Mouse (Mus musculus): Measurements from ENCODE around the gene Pcgf2. TPM values are rescaled to one million over a fixed set of nuclear protein-coding genes. Genes with fewer than 3 reads are reported as not detected.
"Not testable (repeated sequence)": the region's sequence is repeated elsewhere in the genome, so short reads cannot be mapped to it uniquely, and the experiment has no call there.

The Pcgf2 gene
- 2.8 and 3.1 TPM in 2 replicates for total RNA-seq (2015)
- 1.0 and 2.4 TPM in 2 replicates for total RNA-seq (2017)

GRCm38 (mm10) chr11:97700003-97700745, at the start of gene Pcgf2:
TSS of gene Pcgf2 (minus strand) at chr11:97700497.
- ATAC-seq (ENCODE audit: poor library complexity, severe bottlenecking): no peak; the same call in 1 of the 2 replicates

GRCm38 (mm10) chr11:97748496-97748895, 48.2 kb upstream of the Pcgf2 start:
- ATAC-seq (ENCODE audit: poor library complexity, severe bottlenecking): no peak

GRCm38 (mm10) chr11:97747773-97748172, 47.5 kb upstream of the Pcgf2 start:
- ATAC-seq (ENCODE audit: poor library complexity, severe bottlenecking): no peak

GRCm38 (mm10) chr11:97745331-97745721, 45.0 kb upstream of the Pcgf2 start:
- no peak for ATAC-seq (ENCODE audit: poor library complexity, severe bottlenecking)

GRCm38 (mm10) chr11:97744718-97745330, 44.5 kb upstream of the Pcgf2 start:
- peak; percentile 93 for ATAC-seq (ENCODE audit: poor library complexity, severe bottlenecking)

- ATAC-seq (ENCODE audit: poor library complexity, severe bottlenecking): peak; percentile 28
Measured at GRCm38 (mm10) chr11:97744063-97744717, 43.9 kb upstream of the Pcgf2 start, which contains the start of gene Pip4k2b. TSS of gene Pip4k2b (minus strand) at chr11:97744704.

- no peak for ATAC-seq (ENCODE audit: poor library complexity, severe bottlenecking)
Measured at GRCm38 (mm10) chr11:97743423-97743822, 43.1 kb upstream of the Pcgf2 start.

- no peak for ATAC-seq (ENCODE audit: poor library complexity, severe bottlenecking)
Measured at GRCm38 (mm10) chr11:97742591-97742990, 42.3 kb upstream of the Pcgf2 start.

GRCm38 (mm10) chr11:97742157-97742556, 41.9 kb upstream of the Pcgf2 start:
- no peak for ATAC-seq (ENCODE audit: poor library complexity, severe bottlenecking)

- no peak for ATAC-seq (ENCODE audit: poor library complexity, severe bottlenecking)
Measured at GRCm38 (mm10) chr11:97740190-97740589, 39.9 kb upstream of the Pcgf2 start.

GRCm38 (mm10) chr11:97739155-97739554, 38.9 kb upstream of the Pcgf2 start:
- no peak for ATAC-seq (ENCODE audit: poor library complexity, severe bottlenecking)

- ATAC-seq (ENCODE audit: poor library complexity, severe bottlenecking): no peak
Measured at GRCm38 (mm10) chr11:97738703-97739102, 38.4 kb upstream of the Pcgf2 start.

GRCm38 (mm10) chr11:97737600-97737999, 37.3 kb upstream of the Pcgf2 start:
- ATAC-seq (ENCODE audit: poor library complexity, severe bottlenecking): no peak

GRCm38 (mm10) chr11:97736645-97737044, 36.3 kb upstream of the Pcgf2 start:
- no peak for ATAC-seq (ENCODE audit: poor library complexity, severe bottlenecking)

- ATAC-seq (ENCODE audit: poor library complexity, severe bottlenecking): not testable (repeated sequence)
Measured at GRCm38 (mm10) chr11:97734810-97735209, 34.5 kb upstream of the Pcgf2 start.

GRCm38 (mm10) chr11:97733689-97734088, 33.4 kb upstream of the Pcgf2 start:
- ATAC-seq (ENCODE audit: poor library complexity, severe bottlenecking): no peak

GRCm38 (mm10) chr11:97728730-97729129, 28.4 kb upstream of the Pcgf2 start:
- peak; percentile 34 for ATAC-seq (ENCODE audit: poor library complexity, severe bottlenecking)

GRCm38 (mm10) chr11:97728311-97728710, 28.0 kb upstream of the Pcgf2 start:
- peak; percentile 93 for ATAC-seq (ENCODE audit: poor library complexity, severe bottlenecking)

GRCm38 (mm10) chr11:97723709-97724108, 23.4 kb upstream of the Pcgf2 start:
- no peak for ATAC-seq (ENCODE audit: poor library complexity, severe bottlenecking)

- ATAC-seq (ENCODE audit: poor library complexity, severe bottlenecking): no peak
Measured at GRCm38 (mm10) chr11:97721338-97721737, 21.0 kb upstream of the Pcgf2 start.

GRCm38 (mm10) chr11:97719041-97719440, 18.7 kb upstream of the Pcgf2 start:
- ATAC-seq (ENCODE audit: poor library complexity, severe bottlenecking): peak; percentile 59
